Mouse (Mus musculus) intestine, postnatal 0 days (tissue): ENCODE measurements around the gene Ctnnbip1. TPM values are rescaled to one million over a fixed set of nuclear protein-coding genes. Genes with fewer than 3 reads are reported as not detected.

Experiments used
- ATAC-seq: fragments of 200-750 bp; cut with Nextera tagmentation; 2 replicates; pipeline ENCODE4 v1.8.0; 2017; ENCODE audit warnings: mild to moderate bottlenecking, moderate TSS enrichment, moderate library complexity
- H3K27ac ChIP-seq: fragments of 300-500 bp; sonication (generic); 2 replicates; pipeline ENCODE4 v1.5.1; 2014; ENCODE audit warnings: mild to moderate bottlenecking, low read depth, low read length, moderate library complexity
- H3K27me3 ChIP-seq: fragments of 300-500 bp; sonication (generic); replicated peaks from 2 replicates; pipeline ENCODE4 v1.6.1; 2014; ENCODE audit warnings: low read length, mixed read lengths; ENCODE audit not compliant: control insufficient read depth, insufficient read depth
- H3K36me3 ChIP-seq: fragments of 300-500 bp; sonication (generic); 2 replicates; pipeline ENCODE4 v1.6.1; 2014; ENCODE audit warnings: mild to moderate bottlenecking, moderate library complexity; ENCODE audit not compliant: control insufficient read depth, insufficient read depth
- H3K4me1 ChIP-seq: fragments of 300-500 bp; sonication (generic); replicated peaks from 2 replicates; pipeline ENCODE4 v1.6.1; 2014; ENCODE audit warnings: antibody characterized with exemption, low read length, mixed read lengths; ENCODE audit not compliant: control insufficient read depth, insufficient read depth
- H3K4me2 ChIP-seq: fragments of 300-500 bp; sonication (generic); replicated peaks from 2 replicates; pipeline ENCODE4 v1.6.1; 2014; ENCODE audit warnings: low read depth, mild to moderate bottlenecking, moderate library complexity
- H3K4me3 ChIP-seq: fragments of 300-500 bp; sonication (generic); 2 replicates; pipeline ENCODE4 v1.5.1; 2014; ENCODE audit warnings: low read depth, low read length
- H3K9ac ChIP-seq: fragments of 300-500 bp; sonication (generic); 2 replicates; pipeline ENCODE4 v1.6.1; 2014; ENCODE audit warnings: mild to moderate bottlenecking, low read depth, low read length
- H3K9me3 ChIP-seq: fragments of 300-500 bp; sonication (generic); 2 replicates; pipeline ENCODE4 v1.6.1; 2016; ENCODE audit warnings: mixed run types; ENCODE audit not compliant: control insufficient read depth
- CTCF ChIP-seq: sonication (generic); IDR thresholded peaks from 2 replicates; pipeline ENCODE4 v1.5.1; 2016; ENCODE audit warnings: low read depth, mild to moderate bottlenecking, control low read depth, antibody characterized with exemption, moderate library complexity
- WGBS: fragments of 180-500 bp; shearing (Covaris S2); extraction: QIAGEN DNeasy Blood & Tissue Kit; methylation state at CpG from one replicate; pipeline ENCODE4 v1.1.7; 2014; 5-methylcytosine and 5-hydroxymethylcytosine counted together
- polyA plus RNA-seq: library from polyadenylated mRNA; unstranded; fragments of >200 nt; fragmentation: Nextera tagmentation; extraction: Ambion mirVana; gene quantifications from 2 replicates; pipeline ENCODE4 v1.2.1, GENCODE M21; 2015

The Ctnnbip1 gene
- polyA plus RNA-seq, 1 experiment from 2014 or later, result 52.8 TPM

DNA sequence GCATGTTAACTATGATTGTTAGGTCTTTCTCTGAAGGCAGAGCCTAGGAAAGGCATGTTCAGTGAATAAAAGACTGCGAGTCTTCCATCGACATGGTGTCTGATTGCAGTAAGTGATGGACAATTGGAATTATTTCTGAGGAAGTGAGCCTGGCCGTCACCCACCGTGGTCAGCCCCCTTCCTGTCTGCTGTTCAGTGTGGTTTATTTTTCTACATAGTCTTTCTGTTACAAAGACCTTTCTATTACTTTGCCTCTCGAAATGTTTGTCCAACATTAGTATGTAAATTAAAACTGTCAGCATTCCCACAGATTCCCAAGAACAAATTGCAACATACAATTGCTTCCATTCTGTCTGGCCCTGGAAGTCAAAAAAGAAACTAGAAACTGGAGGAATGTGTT, 18.2 kb upstream of the Ctnnbip1 start:
- TF ChIP-seq CTCF, result no peak
- no peak overlapping the region for H3K9ac ChIP-seq
- no peaks in the 10 kb centered on the region for H3K27me3 ChIP-seq
- no peaks in the 10 kb centered on the region for H3K4me1 ChIP-seq
- 87% methylated on average over 5 of the region's 5 CpGs for WGBS
- H3K36me3 ChIP-seq, result peaks cover 47% of the 10 kb centered on the region
- no peak overlapping the region for H3K4me3 ChIP-seq
- no peak overlapping the region for H3K4me2 ChIP-seq
- H3K27ac ChIP-seq, result no peak overlapping the region
- no peak for ATAC-seq
- no peaks in the 10 kb centered on the region for H3K9me3 ChIP-seq

- no peaks in the 10 kb centered on the region for H3K9me3 ChIP-seq
- TF ChIP-seq CTCF, result no peak
- no peak overlapping the region for H3K4me2 ChIP-seq
- no peak overlapping the region for H3K9ac ChIP-seq
- no peaks in the 10 kb centered on the region for H3K4me1 ChIP-seq
- no peak overlapping the region for H3K4me3 ChIP-seq
- no peak overlapping the region for H3K27ac ChIP-seq
- no peak for ATAC-seq
- H3K36me3 ChIP-seq, result peaks cover 16% of the 10 kb centered on the region; the same call in 1 of the 2 replicates
- H3K27me3 ChIP-seq, result no peaks in the 10 kb centered on the region
- 85% methylated on average over 5 of the region's 5 CpGs for WGBS
Measured at GRCm38 (mm10) chr4:149504363-149504762, 13.7 kb upstream of the Ctnnbip1 start.

DNA sequence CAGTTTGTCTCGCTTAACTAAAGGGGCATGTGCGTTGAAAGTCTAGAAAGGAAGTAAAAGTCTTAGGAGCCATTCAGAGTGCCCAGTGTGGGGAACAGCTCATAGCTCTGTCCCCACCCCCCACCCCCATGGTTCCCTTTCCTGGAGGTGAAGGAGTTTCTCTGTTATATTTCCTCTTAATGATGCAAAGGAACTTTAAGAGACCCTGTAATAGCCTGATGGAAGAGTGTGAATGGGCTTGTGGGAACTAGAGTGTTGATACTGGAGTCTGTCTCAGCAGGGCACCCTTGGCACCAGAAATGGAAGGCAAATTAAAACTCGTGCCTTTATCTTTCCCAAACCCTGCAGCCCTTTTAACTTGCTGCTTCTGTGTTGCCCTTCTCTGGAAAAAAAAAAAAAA, 13.2 kb upstream of the Ctnnbip1 start:
- no peak overlapping the region for H3K4me3 ChIP-seq
- no peak overlapping the region for H3K4me2 ChIP-seq
- no peaks in the 10 kb centered on the region for H3K9me3 ChIP-seq
- H3K27ac ChIP-seq, result no peak overlapping the region
- 57% methylated on average over 3 of the region's 3 CpGs for WGBS
- ATAC-seq, result no peak
- TF ChIP-seq CTCF, result no peak
- no peaks in the 10 kb centered on the region for H3K4me1 ChIP-seq
- peaks cover 16% of the 10 kb centered on the region; the same call in 1 of the 2 replicates for H3K36me3 ChIP-seq
- H3K9ac ChIP-seq, result no peak overlapping the region
- no peaks in the 10 kb centered on the region for H3K27me3 ChIP-seq

DNA sequence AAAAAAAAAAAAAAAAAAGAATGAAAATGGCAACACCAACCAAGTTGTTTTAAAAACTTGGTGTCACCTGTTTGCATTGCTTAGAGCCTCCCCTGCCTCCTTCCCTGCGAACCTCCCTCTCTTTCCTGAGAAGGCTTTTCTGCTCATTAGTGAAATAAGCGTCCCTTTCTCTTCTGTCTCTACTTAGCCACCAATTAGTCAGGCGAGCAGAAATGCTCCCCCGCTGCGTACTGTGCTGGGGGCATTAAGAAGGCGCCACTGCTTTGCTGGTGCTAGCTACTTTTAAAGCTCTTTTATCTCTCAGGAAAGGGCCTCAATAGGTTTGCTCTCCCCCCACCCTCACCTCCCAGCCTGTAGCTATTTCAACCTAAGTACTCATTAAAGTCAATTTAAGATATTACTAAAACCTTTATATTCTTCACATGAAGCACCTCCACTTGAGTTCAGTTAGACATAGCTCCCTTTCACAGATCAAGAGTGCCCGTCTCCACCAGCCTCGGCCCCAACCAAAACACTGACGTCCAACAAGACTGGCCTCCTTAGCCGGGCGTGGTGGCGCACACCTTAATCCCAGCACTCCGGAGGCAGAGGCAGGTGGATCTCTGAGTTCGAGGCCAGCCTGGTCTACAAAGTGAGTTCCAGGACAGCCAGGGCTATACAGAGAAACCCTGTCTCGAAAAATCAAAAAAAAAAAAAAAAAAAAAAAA, 12.6 kb upstream of the Ctnnbip1 start:
- Histone ChIP-seq H3K9me3 (no peaks in the 10 kb centered on the region), H3K27me3 (no peaks in the 10 kb centered on the region), H3K4me2 (no peak overlapping the region), H3K4me3 (no peak overlapping the region), H3K27ac (no peak overlapping the region), H3K4me1 (no peaks in the 10 kb centered on the region), H3K36me3 (peaks cover 16% of the 10 kb centered on the region; the same call in 1 of the 2 replicates), H3K9ac (no peak overlapping the region)
- no peak for ATAC-seq
- WGBS, result 73% methylated on average over 13 of the region's 15 CpGs
- TF ChIP-seq CTCF, result no peak

DNA sequence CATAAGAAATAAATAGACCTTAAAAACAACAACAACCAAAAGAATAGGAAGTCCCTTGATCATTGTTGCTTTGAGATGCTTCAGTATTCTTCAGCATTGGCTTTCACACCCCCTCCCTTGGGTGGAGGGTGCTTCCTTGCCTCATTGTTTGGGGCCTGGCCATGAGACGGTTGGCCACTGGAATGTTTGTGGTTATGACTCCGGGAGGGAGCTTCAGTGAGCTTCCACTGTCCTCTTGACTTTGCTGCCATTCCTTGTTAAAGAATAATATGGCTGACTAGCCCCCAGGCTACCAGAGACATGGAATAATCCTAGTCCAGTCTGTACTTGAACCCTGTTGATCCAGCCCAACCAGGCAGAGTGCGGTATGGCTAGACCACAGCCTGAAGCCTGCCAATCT, 11.1 kb upstream of the Ctnnbip1 start:
- 80% methylated on average over 3 of the region's 3 CpGs for WGBS

DNA sequence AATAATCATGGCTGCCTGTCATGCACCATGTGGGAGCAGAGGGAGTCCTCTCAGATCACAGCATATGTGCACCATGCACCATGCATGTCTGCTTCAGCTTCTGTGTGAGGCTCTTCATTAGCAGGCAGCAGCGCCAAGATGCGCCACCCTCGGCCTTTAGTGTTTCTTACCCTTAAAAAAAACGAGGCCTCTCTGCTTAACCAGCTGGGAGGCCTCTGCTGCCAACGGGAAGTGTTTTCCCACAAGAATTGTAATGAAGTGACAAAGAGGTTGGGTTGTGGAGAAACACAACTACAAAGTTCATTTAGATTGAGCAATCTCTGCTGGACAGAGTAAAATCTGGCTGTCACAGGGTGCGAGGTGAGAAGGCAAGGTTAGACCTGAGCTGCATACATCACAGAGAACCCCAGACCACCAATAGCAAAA, 6.8 kb upstream of the Ctnnbip1 start:
- no peaks in the 10 kb centered on the region for H3K27me3 ChIP-seq
- H3K36me3 ChIP-seq, result no peaks in the 10 kb centered on the region
- ATAC-seq, result no peak
- no peak overlapping the region for H3K9ac ChIP-seq
- no peak for TF ChIP-seq CTCF
- no peaks in the 10 kb centered on the region for H3K9me3 ChIP-seq
- no peak overlapping the region for H3K4me3 ChIP-seq
- H3K4me2 ChIP-seq, result no peak overlapping the region
- no peak overlapping the region for H3K27ac ChIP-seq
- 31% methylated on average over 6 of the region's 6 CpGs for WGBS
- H3K4me1 ChIP-seq, result no peaks in the 10 kb centered on the region

More for the DNA sequence above, 11.1 kb upstream of the Ctnnbip1 start:
- H3K4me1 ChIP-seq, result no peaks in the 10 kb centered on the region
- peaks cover 8% of the 10 kb centered on the region; the same call in 1 of the 2 replicates for H3K36me3 ChIP-seq
- no peak overlapping the region for H3K27ac ChIP-seq
- TF ChIP-seq CTCF, result no peak
- no peak overlapping the region for H3K4me3 ChIP-seq
- ATAC-seq, result no peak
- H3K9ac ChIP-seq, result no peak overlapping the region
- no peak overlapping the region for H3K4me2 ChIP-seq
- no peaks in the 10 kb centered on the region for H3K9me3 ChIP-seq
- no peaks in the 10 kb centered on the region for H3K27me3 ChIP-seq
